Mouse (Mus musculus) forebrain, embryonic 14.5 days (tissue): ENCODE measurements around the gene Prom1. TPM values are rescaled to one million over a fixed set of nuclear protein-coding genes. Genes with fewer than 3 reads are reported as not detected.

Experiments
- ATAC-seq: fragments of 200-750 bp; cut with Nextera tagmentation; 2 replicates; pipeline ENCODE4 v1.8.0; 2017; ENCODE audit warnings: mild to moderate bottlenecking, moderate library complexity
- DNase-seq: peaks from one replicate; pipeline ENCODE4 v3.0.0-alpha.2; 2015; ENCODE audit warnings: low spot score
- H3K27ac ChIP-seq: fragments of 300-500 bp; sonication (generic); 2 replicates; pipeline ENCODE4 v1.5.1; 2014; ENCODE audit warnings: low read depth, mild to moderate bottlenecking, control low read depth, low read length, moderate library complexity
- H3K27me3 ChIP-seq: fragments of 300-500 bp; sonication (generic); replicated peaks from 2 replicates; pipeline ENCODE4 v1.6.1; 2014; ENCODE audit warnings: low read length, control low read depth, mixed read lengths; ENCODE audit not compliant: control insufficient read depth, insufficient read depth
- H3K36me3 ChIP-seq: fragments of 300-500 bp; sonication (generic); 2 replicates; pipeline ENCODE4 v1.6.1; 2014; ENCODE audit warnings: low read length, control low read depth; ENCODE audit not compliant: control insufficient read depth, insufficient read depth
- H3K4me1 ChIP-seq: fragments of 300-500 bp; sonication (generic); 2 replicates; pipeline ENCODE4 v1.6.1; 2014; ENCODE audit warnings: antibody characterized with exemption, low read length, control low read depth; ENCODE audit not compliant: control insufficient read depth, insufficient read depth
- H3K4me2 ChIP-seq: fragments of 300-500 bp; sonication (generic); 2 replicates; pipeline ENCODE4 v1.6.1; 2014; ENCODE audit warnings: mild to moderate bottlenecking, control low read depth, low read length
- H3K4me3 ChIP-seq: fragments of 300-500 bp; sonication (generic); 2 replicates; pipeline ENCODE4 v1.5.1; 2014; ENCODE audit warnings: low read depth, low read length, control low read depth
- H3K9ac ChIP-seq: fragments of 300-500 bp; sonication (generic); 2 replicates; pipeline ENCODE4 v1.6.1; 2014; ENCODE audit warnings: mild to moderate bottlenecking, low read length, control low read depth, moderate library complexity
- H3K9me3 ChIP-seq: fragments of 300-500 bp; sonication (generic); replicated peaks from 2 replicates; pipeline ENCODE4 v1.6.1; 2016; ENCODE audit warnings: low read length, control low read depth, mixed read lengths; ENCODE audit not compliant: control insufficient read depth
- WGBS: fragments of 180-500 bp; shearing (Covaris S2); extraction: QIAGEN DNeasy Blood & Tissue Kit; methylation state at CpG from one replicate; pipeline ENCODE4 v1.1.7; 2014; 5-methylcytosine and 5-hydroxymethylcytosine counted together
- polyA plus RNA-seq: library from polyadenylated mRNA; unstranded; fragments of >200 nt; fragmentation: Nextera tagmentation; extraction: Ambion mirVana; gene quantifications from 2 replicates; pipeline ENCODE4 v1.2.1, GENCODE M21; 2014

Gene Prom1
- polyA plus RNA-seq, 1 experiment from 2014 or later: 52.4 TPM

DNA sequence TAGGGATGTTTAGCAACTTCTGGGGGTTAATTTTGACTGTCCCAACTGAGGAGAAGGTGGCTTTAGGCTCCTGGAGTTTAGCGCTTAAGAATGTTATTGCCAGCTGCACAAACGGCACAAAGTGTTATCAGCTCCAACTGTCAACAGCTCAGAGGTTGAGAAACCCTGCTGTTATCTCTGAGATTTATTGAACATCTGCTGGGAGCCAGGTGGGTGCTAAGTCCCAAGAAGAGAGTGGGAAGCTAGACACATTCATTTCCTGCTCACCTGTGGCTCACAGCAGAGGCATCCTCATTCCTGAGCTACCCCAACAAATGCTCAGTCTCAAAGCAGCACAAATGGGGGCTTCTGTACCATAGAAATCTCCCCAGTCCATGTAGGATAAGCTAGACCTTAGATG lies 130.7 kb downstream of the Prom1 start:
- Histone ChIP-seq H3K4me2 (no peak overlapping the region), H3K27ac (no peak overlapping the region), H3K36me3 (no peaks in the 10 kb centered on the region), H3K9me3 (no peaks in the 10 kb centered on the region), H3K27me3 (no peaks in the 10 kb centered on the region), H3K9ac (no peak overlapping the region), H3K4me1 (no peaks in the 10 kb centered on the region), H3K4me3 (no peak overlapping the region)
- WGBS: 80% methylated on average over 2 of the region's 2 CpGs
- ATAC-seq: no peak
- DNase-seq: no peak

DNA sequence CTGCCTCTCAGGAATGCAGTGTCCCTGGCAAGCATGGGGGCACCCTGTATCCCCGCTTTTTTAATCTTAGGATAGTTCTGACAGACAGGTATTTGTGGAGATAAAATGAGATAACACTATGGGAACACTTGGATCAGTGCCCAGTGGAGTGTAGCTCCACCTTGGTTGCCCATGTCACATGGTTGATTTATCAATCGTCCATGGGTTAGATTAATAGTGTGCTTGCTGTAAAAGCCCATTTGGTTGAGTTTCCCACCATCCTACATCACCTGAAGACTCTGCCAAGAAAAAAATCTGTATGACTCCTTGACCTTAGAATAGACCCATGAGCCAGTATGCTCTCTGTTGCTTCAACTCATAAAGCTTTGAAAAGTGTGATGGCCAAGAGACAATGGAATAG lies 131.3 kb downstream of the Prom1 start:
- Histone ChIP-seq H3K4me1 (no peaks in the 10 kb centered on the region), H3K36me3 (no peaks in the 10 kb centered on the region), H3K4me3 (no peak overlapping the region), H3K9ac (no peak overlapping the region), H3K9me3 (no peaks in the 10 kb centered on the region), H3K4me2 (no peak overlapping the region), H3K27me3 (no peaks in the 10 kb centered on the region), H3K27ac (no peak overlapping the region)
- WGBS: 95% methylated on average over 2 of the region's 2 CpGs
- DNase-seq (no peak), ATAC-seq (no peak)

DNA sequence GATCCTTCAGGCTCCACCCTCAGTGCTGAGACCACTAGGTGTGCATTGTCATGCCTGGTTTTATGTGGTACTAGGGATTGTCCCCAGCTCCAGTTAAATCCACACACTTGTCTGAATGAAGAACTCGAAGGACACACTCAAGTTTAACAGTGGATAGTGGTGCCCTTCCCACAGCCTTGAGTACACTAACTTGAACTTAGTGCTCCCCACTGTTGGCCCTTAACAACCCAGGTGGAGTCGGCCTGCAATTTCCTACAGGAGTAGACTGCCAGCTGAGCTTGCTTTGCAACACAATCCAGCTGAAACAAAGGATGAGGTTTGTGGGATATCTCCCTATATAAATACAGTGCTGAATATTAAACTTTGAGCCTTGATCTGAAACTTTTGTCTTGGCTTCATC lies 133.2 kb downstream of the Prom1 start:
- 64% methylated on average over 2 of the region's 2 CpGs for WGBS
- H3K27ac ChIP-seq: no peak overlapping the region
- no peak overlapping the region for H3K9ac ChIP-seq
- no peaks in the 10 kb centered on the region for H3K27me3 ChIP-seq
- no peak overlapping the region for H3K4me3 ChIP-seq
- no peak for ATAC-seq
- no peak overlapping the region for H3K4me2 ChIP-seq
- no peaks in the 10 kb centered on the region for H3K9me3 ChIP-seq
- H3K36me3 ChIP-seq: no peaks in the 10 kb centered on the region
- H3K4me1 ChIP-seq: no peaks in the 10 kb centered on the region
- DNase-seq: no peak

DNA sequence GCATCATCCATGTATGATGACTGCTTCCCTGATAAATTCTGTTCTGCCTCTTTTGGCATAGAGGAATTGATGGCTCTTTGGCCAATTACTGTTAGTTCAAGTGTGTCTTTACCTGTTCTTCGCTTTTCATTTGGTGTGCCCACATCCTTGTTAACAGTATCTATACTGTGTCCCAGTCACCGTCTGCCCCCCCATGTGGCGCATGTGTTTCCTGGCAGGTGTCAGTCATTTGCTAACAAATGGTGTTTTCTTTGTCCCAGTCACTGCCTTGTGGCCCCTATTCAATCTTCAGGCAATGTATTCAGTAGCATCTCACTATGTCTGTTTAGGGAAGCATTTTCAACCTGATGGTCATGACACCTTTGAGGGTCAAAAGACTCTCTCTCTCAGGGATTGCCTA lies 140.8 kb downstream of the Prom1 start:
- no peaks in the 10 kb centered on the region for H3K27me3 ChIP-seq
- no peaks in the 10 kb centered on the region for H3K9me3 ChIP-seq
- H3K9ac ChIP-seq: no peak overlapping the region
- H3K4me2 ChIP-seq: no peak overlapping the region
- DNase-seq (no peak), ATAC-seq (no peak)
- H3K4me1 ChIP-seq: no peaks in the 10 kb centered on the region
- no peak overlapping the region for H3K27ac ChIP-seq
- no peaks in the 10 kb centered on the region for H3K36me3 ChIP-seq
- H3K4me3 ChIP-seq: no peak overlapping the region
- WGBS: 94% methylated on average over 3 of the region's 3 CpGs

DNA sequence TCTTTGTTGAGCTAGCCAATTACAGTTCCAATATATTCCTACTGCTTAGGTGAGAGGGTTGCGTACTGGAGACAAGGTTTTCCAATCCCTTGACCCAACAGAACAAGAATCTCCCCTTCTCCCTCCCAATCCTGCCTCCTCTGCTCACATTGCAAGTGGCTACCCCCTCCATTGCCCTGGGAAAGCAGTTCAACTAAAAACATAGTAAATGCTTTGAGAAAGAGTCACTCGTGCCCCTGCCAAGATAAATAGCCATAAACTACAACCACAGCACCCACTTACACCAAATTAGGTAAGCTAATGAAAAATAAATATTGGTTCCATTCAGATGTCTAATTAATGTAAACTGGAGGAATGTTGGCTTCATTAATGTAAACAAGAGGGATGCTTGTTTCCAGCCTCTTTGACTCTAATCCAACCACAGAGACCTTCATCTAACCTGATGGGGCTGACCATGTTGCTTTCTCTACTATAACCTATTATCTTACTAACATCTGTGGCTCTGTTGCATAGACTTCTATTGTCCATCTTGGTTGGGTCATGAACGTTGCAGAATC lies 141.9 kb downstream of the Prom1 start:
- no peaks in the 10 kb centered on the region for H3K27me3 ChIP-seq
- no peak for DNase-seq
- H3K4me2 ChIP-seq: no peak overlapping the region
- no peak overlapping the region for H3K27ac ChIP-seq
- H3K36me3 ChIP-seq: no peaks in the 10 kb centered on the region
- H3K9ac ChIP-seq: no peak overlapping the region
- no peaks in the 10 kb centered on the region for H3K4me1 ChIP-seq
- WGBS: 81% methylated on average over 3 of the region's 3 CpGs
- no peaks in the 10 kb centered on the region for H3K9me3 ChIP-seq
- H3K4me3 ChIP-seq: no peak overlapping the region
- ATAC-seq: no peak

DNA sequence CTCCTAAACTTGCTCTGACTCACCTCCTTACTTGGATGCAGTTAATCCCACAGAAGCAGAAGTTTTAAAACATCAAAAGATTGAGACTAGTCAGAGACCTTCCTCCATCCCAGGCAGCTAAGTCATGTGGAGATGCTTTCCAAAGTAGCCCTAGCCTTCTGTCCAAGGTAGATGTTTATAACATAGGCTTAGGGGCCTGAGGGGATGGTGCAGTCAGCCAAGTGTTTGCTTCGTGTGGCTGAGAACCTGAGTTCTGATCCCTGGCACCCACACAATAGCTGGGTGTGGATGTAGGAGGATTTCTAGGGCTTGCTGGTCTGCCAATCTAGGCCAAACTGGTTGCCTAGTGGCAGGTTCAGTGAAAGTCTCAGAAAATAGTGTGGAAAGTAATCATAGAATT lies 148.6 kb downstream of the Prom1 start:
- Histone ChIP-seq H3K4me1 (peaks cover 4% of the 10 kb centered on the region), H3K27ac (no peak overlapping the region), H3K4me3 (no peak overlapping the region), H3K9ac (no peak overlapping the region), H3K9me3 (no peaks in the 10 kb centered on the region), H3K27me3 (no peaks in the 10 kb centered on the region), H3K36me3 (no peaks in the 10 kb centered on the region), H3K4me2 (no peak overlapping the region)
- DNase-seq (no peak), ATAC-seq (no peak)
- WGBS: 62% methylated on average over 1 of the region's 1 CpGs

DNA sequence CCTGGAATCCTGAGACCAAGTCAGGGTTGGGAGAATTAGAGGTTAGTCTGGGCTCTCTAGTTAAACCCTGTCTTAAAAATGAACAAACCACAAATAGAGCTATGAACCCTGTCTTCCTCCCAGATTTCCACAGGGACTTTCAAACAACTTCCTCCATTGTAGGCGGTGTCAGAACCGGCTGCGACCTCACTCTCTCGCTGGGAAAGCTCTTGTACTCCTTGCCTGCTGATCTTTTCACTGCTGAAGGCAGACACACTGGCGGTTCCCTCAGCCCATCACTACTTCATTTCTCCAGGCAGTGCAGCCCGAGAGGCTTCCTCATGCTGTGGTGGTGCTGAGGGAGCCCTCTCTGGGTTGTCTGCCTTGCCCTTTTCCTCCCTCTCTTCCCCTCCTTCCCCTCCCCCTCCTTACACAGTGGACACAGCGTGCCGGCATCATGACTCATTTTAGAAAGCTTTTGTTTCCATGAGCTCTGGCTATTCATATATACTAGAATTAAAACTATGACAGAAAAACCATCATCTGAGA lies 153.0 kb downstream of the Prom1 start:
- Histone ChIP-seq H3K36me3 (no peaks in the 10 kb centered on the region), H3K4me2 (peak overlapping the region; percentile 62), H3K27ac (no peak overlapping the region), H3K27me3 (no peaks in the 10 kb centered on the region), H3K4me1 (peaks cover 10% of the 10 kb centered on the region), H3K9ac (no peak overlapping the region), H3K9me3 (no peaks in the 10 kb centered on the region), H3K4me3 (no peak overlapping the region)
- DNase-seq (peak; percentile 7), ATAC-seq (no peak)
- 4% methylated on average over 8 of the region's 8 CpGs for WGBS

- H3K9me3 ChIP-seq: no peaks in the 10 kb centered on the region
- peak overlapping the region; percentile 23 for H3K4me3 ChIP-seq
- peaks cover 10% of the 10 kb centered on the region for H3K4me1 ChIP-seq
- 5% methylated on average over 27 of the region's 27 CpGs for WGBS
- H3K36me3 ChIP-seq: no peaks in the 10 kb centered on the region
- no peaks in the 10 kb centered on the region for H3K27me3 ChIP-seq
- H3K4me2 ChIP-seq: peak overlapping the region; percentile 62
- peak; percentile 87 for ATAC-seq
- DNase-seq: peak; percentile 17
- peak overlapping the region; percentile 36; the same call in 1 of the 2 replicates for H3K9ac ChIP-seq
- H3K27ac ChIP-seq: no peak overlapping the region
Observed at GRCm38 (mm10) chr5:43948111-43948743, 153.6 kb downstream of the Prom1 start.

GRCm38 (mm10) chr5:43947330-43947977 lies 154.4 kb downstream of the Prom1 start:
- Histone ChIP-seq H3K27me3 (no peaks in the 10 kb centered on the region), H3K36me3 (no peaks in the 10 kb centered on the region), H3K4me2 (peak overlapping the region; percentile 62), H3K27ac (no peak overlapping the region), H3K9ac (no peak overlapping the region; the same call in 1 of the 2 replicates), H3K9me3 (no peaks in the 10 kb centered on the region), H3K4me1 (peaks cover 10% of the 10 kb centered on the region), H3K4me3 (peak overlapping the region; percentile 23)
- ATAC-seq (0 out of 2 replicates have a peak, but pooled peaks have one; percentile 27), DNase-seq (no peak)
- WGBS: 23% methylated on average over 9 of the region's 9 CpGs
